Mouse (Mus musculus) kidney, adult 18-20 months (tissue): Measurements from ENCODE around the gene Gm3248.
"Not testable (repeated sequence)": the region's sequence is repeated elsewhere in the genome, so short reads cannot be mapped to it uniquely, and the experiment has no call there.

Source experiments
- DNase-seq: peaks from one replicate; pipeline ENCODE4 v3.0.0; 2021

Gm3248 gene

DNA sequence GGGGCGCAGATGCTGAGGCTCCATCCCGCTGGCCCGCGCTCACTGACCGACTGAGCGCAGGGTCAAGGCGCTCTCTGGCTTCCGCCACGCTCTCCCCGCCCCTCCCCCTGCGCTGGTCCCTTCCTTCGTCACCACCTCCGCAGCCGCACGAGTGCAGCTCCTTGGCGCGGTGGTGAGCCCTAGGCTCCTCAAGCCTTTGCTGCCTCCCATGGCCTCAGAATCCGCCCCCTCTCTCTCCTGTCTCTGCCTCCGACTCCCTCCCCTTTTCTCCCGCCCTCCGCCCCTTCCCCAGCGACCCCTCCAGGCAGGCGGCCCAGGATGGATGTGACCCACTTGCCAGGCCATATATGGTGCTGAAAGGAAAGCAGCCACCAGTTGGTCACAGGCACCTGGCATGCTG is at the start of gene Gm3248:
Gene Gm3248, minus strand, starts transcription at position 111 of the 400 bp plus-strand sequence.
- DNase-seq, result peak; percentile 23

DNA sequence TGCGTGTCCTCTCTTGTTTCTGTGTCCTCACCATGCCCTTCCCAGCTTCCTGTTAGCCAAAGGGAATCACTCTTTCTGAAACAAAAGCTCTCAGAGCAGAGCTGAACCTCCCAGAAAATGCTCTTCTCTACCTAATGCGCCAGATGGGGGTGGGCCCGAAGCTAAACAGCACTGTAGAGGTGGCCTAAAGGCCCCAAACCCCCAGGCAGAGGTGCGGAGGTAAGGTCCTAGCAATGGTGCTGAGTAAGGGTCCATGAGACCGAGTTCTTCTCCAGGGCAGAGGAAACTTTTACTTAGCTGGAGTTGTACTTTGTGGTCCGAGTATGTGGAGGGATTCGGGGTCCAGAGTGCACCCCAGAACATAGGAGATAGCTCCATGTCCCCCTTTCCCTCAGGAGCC is 25.6 kb upstream of the Gm3248 start:
- DNase-seq, result not testable (repeated sequence)

DNA sequence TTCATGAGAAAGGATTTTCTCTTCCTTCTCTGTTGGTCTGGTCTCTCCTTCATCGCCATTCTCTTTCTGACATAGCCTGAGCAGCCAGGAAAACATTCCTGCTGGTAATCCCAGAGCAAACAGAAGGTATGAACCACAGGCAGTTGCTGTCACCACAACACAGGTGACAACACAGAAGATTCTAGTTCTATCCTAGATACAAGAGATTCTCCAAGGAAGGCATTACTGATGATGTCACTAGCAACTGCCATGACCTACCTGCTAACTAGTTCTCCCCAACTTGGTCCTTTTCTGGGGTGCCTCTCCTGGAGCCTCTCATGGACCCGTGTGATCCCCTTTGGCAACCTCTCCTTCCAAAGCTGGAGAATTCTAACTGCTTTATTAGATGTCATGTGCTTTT is 17.5 kb upstream of the Gm3248 start, which contains the start of gene Gm3453:
Gene Gm3453, minus strand, starts transcription at position 101 of the 400 bp plus-strand sequence.
- not testable (repeated sequence) for DNase-seq

DNA sequence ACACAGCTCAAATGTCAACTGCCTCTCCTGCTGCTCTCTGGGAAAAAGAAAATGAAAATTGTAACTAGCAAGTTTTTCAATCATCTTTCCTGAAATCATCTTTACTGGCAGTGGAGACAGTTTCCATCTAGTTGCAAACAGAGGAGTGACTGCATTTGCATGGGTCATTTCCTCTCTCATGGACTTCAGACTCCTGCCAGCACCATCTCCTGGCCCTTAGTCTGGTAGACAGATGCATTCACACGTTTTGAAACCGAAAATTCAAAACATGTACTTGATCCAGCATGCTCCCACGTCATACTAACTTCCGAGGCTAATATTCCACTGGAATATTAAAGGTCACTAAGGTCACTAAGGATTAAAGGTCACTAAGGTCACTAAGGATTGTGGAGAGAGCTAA is 896 bp upstream of the Gm3248 start:
- peak; percentile 8 for DNase-seq

DNA sequence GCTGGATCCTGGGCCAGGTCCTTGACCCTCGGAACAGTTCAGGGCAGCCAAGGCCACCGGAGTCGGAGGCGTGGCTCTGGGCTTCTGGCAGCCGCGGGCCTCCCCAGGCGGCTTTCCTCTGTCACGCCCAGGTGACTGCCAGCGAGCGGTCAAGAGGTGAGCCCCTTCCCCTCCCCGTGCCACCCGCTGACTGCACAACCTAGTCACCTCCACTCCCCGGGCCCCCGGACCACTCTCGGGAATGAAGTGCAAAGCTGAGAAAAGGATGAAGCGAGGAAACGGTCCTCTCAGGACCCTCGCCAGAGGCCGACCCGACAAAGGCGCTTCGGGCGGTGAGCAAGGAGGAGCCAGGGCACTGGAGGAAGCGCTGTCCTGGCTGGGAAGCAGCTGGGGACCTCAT is 443 bp downstream of the Gm3248 start:
- DNase-seq, result peak; percentile 10

DNA sequence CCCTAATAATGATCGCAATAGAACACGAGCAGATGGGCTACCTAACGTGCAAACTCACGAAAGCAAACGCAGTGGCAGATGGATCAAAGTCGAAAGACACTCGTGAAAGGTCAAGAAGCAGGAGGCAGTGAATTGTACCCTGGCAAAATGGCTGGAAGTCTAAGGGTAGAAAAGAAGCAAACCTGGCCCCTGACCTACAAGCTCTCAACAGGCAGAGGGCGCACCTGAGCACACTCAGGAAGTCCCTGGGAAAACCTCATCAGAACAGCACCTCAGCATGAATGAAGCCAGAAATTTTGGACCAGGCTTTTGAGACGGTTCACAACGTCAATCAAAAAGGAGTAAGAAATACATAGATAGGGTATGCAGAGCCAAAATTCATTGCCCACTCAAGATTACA is 1.1 kb downstream of the Gm3248 start:
- peak; percentile 5 for DNase-seq

DNA sequence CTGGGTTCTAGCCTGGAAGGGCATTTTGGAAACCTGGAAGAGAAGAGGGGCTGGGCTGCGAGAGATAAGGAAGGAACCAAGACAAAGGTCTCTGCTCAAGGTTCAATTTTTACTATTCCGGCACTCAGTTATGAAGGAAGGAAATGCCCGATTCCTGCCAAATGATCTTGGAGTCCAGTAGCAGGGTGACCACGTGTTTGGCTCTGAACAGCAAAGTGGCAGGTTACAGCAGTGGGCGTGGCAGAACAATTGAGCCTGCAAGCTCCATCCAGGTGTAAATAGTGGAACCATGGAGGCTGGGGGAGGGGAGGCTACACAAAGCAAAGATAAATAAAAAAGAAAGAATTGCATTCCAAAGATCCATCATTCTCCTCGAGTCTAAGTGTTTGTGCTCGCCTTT is 38.3 kb downstream of the Gm3248 start:
- not testable (repeated sequence) for DNase-seq

DNA sequence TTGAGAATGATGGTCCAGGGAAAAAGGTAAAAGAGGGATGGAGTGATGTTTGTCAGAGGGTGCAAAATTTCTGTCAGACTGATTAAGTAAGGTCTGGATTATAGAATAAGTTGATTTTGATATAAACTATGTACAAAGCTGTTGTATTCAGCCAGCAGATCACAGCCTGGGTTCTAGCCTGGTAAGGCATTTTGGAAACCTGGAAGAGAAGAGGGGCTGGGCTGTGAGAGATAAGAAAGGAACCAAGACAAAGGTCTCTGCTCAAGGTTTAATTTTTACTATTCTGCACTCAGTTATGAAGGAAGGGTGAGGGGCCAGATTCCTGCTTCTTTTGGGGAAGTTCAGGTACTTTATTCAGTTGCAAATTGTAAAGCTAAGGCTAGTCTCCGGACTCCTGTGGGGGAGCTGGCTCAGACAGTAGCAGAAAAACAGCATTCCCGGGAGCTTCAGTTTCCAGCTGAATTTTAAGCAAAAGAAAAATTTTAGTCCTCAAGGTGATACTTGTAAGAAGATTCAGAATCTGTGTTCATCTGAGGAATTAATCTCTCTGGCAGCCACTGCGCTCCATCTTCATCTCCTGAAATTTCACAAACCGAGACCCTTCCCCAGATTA is 43.1 kb downstream of the Gm3248 start:
- not testable (repeated sequence) for DNase-seq

DNA sequence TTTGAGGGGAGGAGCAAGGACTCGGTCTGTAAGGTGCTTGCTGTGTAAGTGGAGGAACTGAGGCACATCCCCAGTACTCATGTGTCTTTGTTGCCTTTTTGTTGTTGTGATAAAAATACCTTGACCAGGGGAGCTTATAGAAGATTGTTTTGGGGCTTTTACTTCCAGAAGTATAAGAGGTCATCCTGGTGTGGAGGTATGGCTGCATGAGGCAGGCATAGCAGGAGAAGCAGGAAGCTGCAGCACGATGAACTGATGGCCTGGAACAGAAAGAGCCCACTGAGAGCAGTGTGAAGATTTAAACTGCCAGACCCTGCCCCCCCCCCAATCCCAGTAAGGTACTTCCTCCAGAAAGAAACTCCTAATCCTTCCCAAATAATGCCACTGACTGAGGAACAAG is 47.8 kb downstream of the Gm3248 start:
- not testable (repeated sequence) for DNase-seq
